Mouse (Mus musculus) embryonic fibroblast, embryonic 13.5 days (primary cell): ENCODE results near the gene Dnah11. TPM values are rescaled to one million over a fixed set of nuclear protein-coding genes. Genes with fewer than 3 reads are reported as not detected.

ENCODE experiments used
- H3K27ac ChIP-seq: 2 replicates; pipeline ENCODE4 v1.5.1; 2012; ENCODE audit warnings: low read length, control low read depth, inconsistent platforms; ENCODE audit not compliant: insufficient read depth
- H3K4me1 ChIP-seq: 2 replicates; pipeline ENCODE4 v1.6.1; 2011; ENCODE audit warnings: low read length; ENCODE audit not compliant: control insufficient read depth, insufficient read depth
- H3K4me3 ChIP-seq: 2 replicates; pipeline ENCODE4 v1.5.1; 2011; ENCODE audit warnings: mild to moderate bottlenecking, control low read depth, low read length; ENCODE audit not compliant: insufficient read depth
- CTCF ChIP-seq: IDR thresholded peaks from 2 replicates; pipeline ENCODE4 v1.5.1; 2011; ENCODE audit warnings: mild to moderate bottlenecking, control low read depth, low read length, moderate library complexity, borderline replicate concordance; ENCODE audit not compliant: insufficient read depth
- POLR2A ChIP-seq: IDR thresholded peaks from 2 replicates; pipeline ENCODE4 v1.6.1; 2011; ENCODE audit warnings: low read depth, mild to moderate bottlenecking, control low read depth, low read length, moderate library complexity
- polyA plus RNA-seq: library from polyadenylated mRNA; stranded (reverse); fragments of >200 nt; gene quantifications from 2 replicates; pipeline ENCODE4 v1.2.4, GENCODE M21; 2011; ENCODE audit warnings: low read depth; ENCODE audit not compliant: missing spikeins, insufficient read length

Dnah11 gene
- polyA plus RNA-seq, 1 experiment = not detected

GRCm38 (mm10) chr12:117828350-117828749 lies 370.5 kb downstream of the Dnah11 start:
- TF ChIP-seq POLR2A (no peak), CTCF (no peak)
- Histone ChIP-seq H3K4me1 (no peaks in the 10 kb centered on the region), H3K4me3 (no peak overlapping the region), H3K27ac (no peak overlapping the region)

Other genes starting within 250 kb of the Dnah11 start
- gene Sp4, start 102.4 kb upstream of the Dnah11 start, polyA plus RNA-seq = 5.0 and 6.0 TPM in 2 replicates